In the genomic region with DNA sequence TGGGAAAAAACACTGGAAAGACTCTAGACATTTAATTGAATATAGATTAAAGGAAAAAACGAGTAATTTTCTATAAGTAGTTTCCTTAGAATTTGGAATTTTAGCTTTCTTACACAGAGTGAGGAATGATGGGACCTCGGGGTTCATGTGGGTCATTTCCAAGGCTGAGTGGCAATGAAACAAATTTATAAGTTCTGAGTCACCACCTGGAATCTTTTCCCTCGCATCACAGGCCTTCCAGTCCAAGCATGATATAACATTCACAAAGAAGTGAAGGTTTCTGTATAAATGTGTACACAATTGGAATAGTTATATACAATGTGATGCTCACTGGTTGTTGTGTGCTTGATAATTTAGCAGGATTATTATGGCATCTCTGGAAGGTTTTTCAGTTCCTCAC, we compare ENCODE assay signal across 15 mouse cellular contexts.
"Had no signal": no experiment of that assay in that cellular context is flagged by ENCODE, and none has a peak within 500 bp of the region (broad histone marks: within the 10 kb centered on the region; RNA-seq: fewer than 3 reads in every experiment).

No protein-coding gene starts in this region.

- H3K27me3 ChIP-seq: lung, embryonic 15.5 days; megakaryocyte, embryonic 14.5 days; midbrain, embryonic 13.5 days; midbrain, embryonic 15.5 days; neural tube, embryonic 12.5 days; stomach, embryonic 15.5 days had no signal

- DNase-seq: liver, postnatal 0 days; lung, adult 2 months; lung, postnatal 14 days; lung, postnatal 4 days; right cerebral cortex, postnatal 14 days; thymus, adult 2 months; thymus, postnatal 25 days; thymus, postnatal 4 days had no signal

- ATAC-seq: liver, postnatal 0 days; lung, postnatal 0 days; midbrain, embryonic 13.5 days; midbrain, embryonic 15.5 days had no signal
